13 mouse cellular contexts compared by ENCODE assay signal in the genomic region with DNA sequence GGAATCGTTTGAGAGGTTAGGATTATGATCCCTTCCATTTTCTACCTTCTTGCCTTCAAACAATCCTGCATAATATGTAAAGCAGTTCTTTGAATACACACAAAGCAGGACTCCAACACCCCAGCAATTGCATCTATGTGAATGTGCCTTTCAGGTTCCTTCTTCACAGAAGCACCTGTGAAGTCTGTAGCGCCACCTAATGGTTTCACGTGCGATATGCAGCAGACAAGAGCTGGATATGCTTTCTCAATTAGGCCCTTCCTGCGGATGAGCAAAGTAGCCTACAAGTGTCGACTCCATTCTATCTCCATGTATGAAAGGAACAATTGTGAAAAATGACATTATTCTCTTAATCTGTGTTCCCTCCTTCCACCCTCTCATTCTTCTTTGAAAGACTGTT. TPM values are rescaled to one million over a fixed set of nuclear protein-coding genes. Genes with fewer than 3 reads are reported as not detected.
DNase-seq lines count a peak whose midpoint lies in the region; ATAC-seq and TF ChIP-seq lines count a peak whose summit lies in the region.
"Had no signal": no experiment of that assay in that cellular context is flagged by ENCODE, and none has a peak within 500 bp of the region (broad histone marks: within the 10 kb centered on the region; RNA-seq: fewer than 3 reads in every experiment).

No protein-coding gene starts in this region.

- no peaks in the 10 kb centered on the region for H3K36me3 ChIP-seq in hindbrain, embryonic 11.5 days (ENCODE audit: control insufficient read depth, insufficient read depth, low read length)
- no peaks in the 10 kb centered on the region for H3K36me3 ChIP-seq in hindbrain, embryonic 13.5 days
- H3K36me3 ChIP-seq in midbrain, embryonic 14.5 days (ENCODE audit: control insufficient read depth, insufficient read depth, low read length): no peaks in the 10 kb centered on the region
- no peaks in the 10 kb centered on the region for H3K36me3 ChIP-seq in midbrain, embryonic 10.5 days
- H3K36me3 ChIP-seq in MEL (ENCODE audit: control insufficient read depth in 1 of 2, insufficient read depth in 2 of 2, low read length in 2 of 2): no peaks in the 10 kb centered on the region
- H3K36me3 ChIP-seq: forebrain, embryonic 10.5 days; lung, embryonic 15.5 days; neural tube, embryonic 15.5 days; stomach, embryonic 15.5 days had no signal

- H3K4me2 ChIP-seq in hindbrain, embryonic 11.5 days (replicated peaks; ENCODE audit: low read depth, low read length): no peak overlapping the region
- H3K4me2 ChIP-seq in hindbrain, embryonic 13.5 days: no peak overlapping the region
- H3K4me2 ChIP-seq in midbrain, embryonic 14.5 days (ENCODE audit: low read length): no peak overlapping the region
- H3K4me2 ChIP-seq: lung, embryonic 15.5 days; neural tube, embryonic 15.5 days; stomach, embryonic 15.5 days had no signal

- peak; percentile 35 to 58 (median 42) for TF ChIP-seq CTCF in MEL (IDR thresholded peaks at IDR 0.05 in 2 of 3, conservative IDR thresholded peaks at IDR 0.05 in 1 of 3; ENCODE audit: control insufficient read depth in 1 of 3, insufficient read depth in 1 of 3, low read depth in 2 of 3, low read length in 3 of 3, poor library complexity in 1 of 3, severe bottlenecking in 1 of 3)

- H3K4me3 ChIP-seq in hindbrain, embryonic 11.5 days (ENCODE audit: low read depth, low read length): no peak overlapping the region
- no peak overlapping the region for H3K4me3 ChIP-seq in hindbrain, embryonic 13.5 days
- no peak overlapping the region for H3K4me3 ChIP-seq in midbrain, embryonic 14.5 days (replicated peaks; ENCODE audit: low read depth, low read length)
- H3K4me3 ChIP-seq in midbrain, embryonic 10.5 days: no peak overlapping the region
- H3K4me3 ChIP-seq in MEL (ENCODE audit: control insufficient read depth in 1 of 2, insufficient read depth in 1 of 2, low read depth in 2 of 2, low read length in 2 of 2): no peak overlapping the region
- H3K4me3 ChIP-seq: forebrain, embryonic 10.5 days; lung, embryonic 15.5 days; neural tube, embryonic 15.5 days; stomach, embryonic 15.5 days had no signal

- no peaks in the 10 kb centered on the region for H3K4me1 ChIP-seq in hindbrain, embryonic 11.5 days (replicated peaks; ENCODE audit: control insufficient read depth, insufficient read depth, low read length)
- no peaks in the 10 kb centered on the region for H3K4me1 ChIP-seq in hindbrain, embryonic 13.5 days (replicated peaks)
- no peaks in the 10 kb centered on the region for H3K4me1 ChIP-seq in midbrain, embryonic 14.5 days (ENCODE audit: control insufficient read depth, insufficient read depth, low read length)
- no peaks in the 10 kb centered on the region for H3K4me1 ChIP-seq in midbrain, embryonic 10.5 days
- no peaks in the 10 kb centered on the region for H3K4me1 ChIP-seq in MEL (ENCODE audit: control insufficient read depth in 1 of 2, insufficient read depth in 2 of 2, low read length in 2 of 2)
- H3K4me1 ChIP-seq: forebrain, embryonic 10.5 days; lung, embryonic 15.5 days; neural tube, embryonic 15.5 days; stomach, embryonic 15.5 days had no signal

- no peaks in the 10 kb centered on the region for H3K27me3 ChIP-seq in hindbrain, embryonic 11.5 days (ENCODE audit: control insufficient read depth, insufficient read depth, low read length)
- H3K27me3 ChIP-seq in hindbrain, embryonic 13.5 days: no peaks in the 10 kb centered on the region
- no peaks in the 10 kb centered on the region for H3K27me3 ChIP-seq in midbrain, embryonic 14.5 days (ENCODE audit: control insufficient read depth, insufficient read depth, low read length)
- no peaks in the 10 kb centered on the region for H3K27me3 ChIP-seq in midbrain, embryonic 10.5 days (ENCODE audit: low read depth, poor library complexity, severe bottlenecking)
- no peaks in the 10 kb centered on the region for H3K27me3 ChIP-seq in MEL (ENCODE audit: control insufficient read depth in 1 of 2, insufficient read depth in 2 of 2, low read length in 2 of 2)
- H3K27me3 ChIP-seq: lung, embryonic 15.5 days; neural tube, embryonic 15.5 days; stomach, embryonic 15.5 days had no signal

- no peak overlapping the region for H3K27ac ChIP-seq in hindbrain, embryonic 11.5 days (ENCODE audit: low read depth, low read length)
- no peak overlapping the region for H3K27ac ChIP-seq in hindbrain, embryonic 13.5 days
- H3K27ac ChIP-seq in midbrain, embryonic 14.5 days (replicated peaks; ENCODE audit: low read depth, low read length): no peak overlapping the region
- no peak overlapping the region for H3K27ac ChIP-seq in midbrain, embryonic 10.5 days (replicated peaks)
- H3K27ac ChIP-seq in MEL (ENCODE audit: control insufficient read depth, low read depth, low read length): no peak overlapping the region
- H3K27ac ChIP-seq: forebrain, embryonic 10.5 days; lung, embryonic 15.5 days; neural tube, embryonic 15.5 days; stomach, embryonic 15.5 days had no signal

- no peak for TF ChIP-seq POLR2A in MEL (IDR thresholded peaks at IDR 0.05; ENCODE audit: control insufficient read depth in 1 of 2, insufficient read depth in 1 of 2, low read depth in 1 of 2, low read length in 2 of 2, poor library complexity in 1 of 2)

- no peak overlapping the region for H3K9ac ChIP-seq in hindbrain, embryonic 11.5 days (ENCODE audit: low read depth, low read length)
- H3K9ac ChIP-seq in hindbrain, embryonic 13.5 days: no peak overlapping the region
- H3K9ac ChIP-seq in midbrain, embryonic 14.5 days (replicated peaks; ENCODE audit: low read length): no peak overlapping the region
- no peak overlapping the region for H3K9ac ChIP-seq in MEL (ENCODE audit: control insufficient read depth, low read depth, low read length, poor library complexity, severe bottlenecking)
- H3K9ac ChIP-seq: lung, embryonic 15.5 days; neural tube, embryonic 15.5 days; stomach, embryonic 15.5 days had no signal

- no peaks in the 10 kb centered on the region for H3K79me2 ChIP-seq in MEL (ENCODE audit: control insufficient read depth, insufficient read depth, low read length, poor library complexity)

- TF ChIP-seq EP300 in MEL (IDR thresholded peaks at IDR 0.05; ENCODE audit: low read depth in 1 of 2, low read length in 2 of 2): no peak

- H3K9me3 ChIP-seq in hindbrain, embryonic 11.5 days (ENCODE audit: control insufficient read depth, low read length): no peaks in the 10 kb centered on the region
- no peaks in the 10 kb centered on the region for H3K9me3 ChIP-seq in hindbrain, embryonic 13.5 days
- H3K9me3 ChIP-seq in midbrain, embryonic 14.5 days (ENCODE audit: control insufficient read depth, low read length): no peaks in the 10 kb centered on the region
- 0 out of 2 replicates have a peak, but pooled peaks cover 3% of the 10 kb centered on the region for H3K9me3 ChIP-seq in midbrain, embryonic 10.5 days (replicated peaks)
- H3K9me3 ChIP-seq in MEL (replicated peaks; ENCODE audit: insufficient read depth, low read length): no peaks in the 10 kb centered on the region
- H3K9me3 ChIP-seq: forebrain, embryonic 10.5 days; lung, embryonic 15.5 days; neural tube, embryonic 15.5 days; stomach, embryonic 15.5 days had no signal

- 43% methylated on average over 6 of the region's 6 CpGs for WGBS in hindbrain, embryonic 11.5 days
- 44% methylated on average over 6 of the region's 6 CpGs for WGBS in hindbrain, embryonic 13.5 days
- 42% methylated on average over 6 of the region's 6 CpGs for WGBS in midbrain, embryonic 14.5 days
- 47% methylated on average over 6 of the region's 6 CpGs for WGBS in midbrain, embryonic 10.5 days

- peak; percentile 1 for DNase-seq in hindbrain, embryonic 11.5 days (ENCODE audit: low spot score)
- DNase-seq in midbrain, embryonic 14.5 days: peak; percentile 25
- no peak for DNase-seq in midbrain, embryonic 10.5 days (ENCODE audit: low spot score)
- peak; percentile 21 for DNase-seq in MEL (ENCODE audit: low read depth, low spot score)
- DNase-seq in layer of hippocampus, adult 9-11 months: peak; percentile 3
- DNase-seq in gastrocnemius, adult 8-10 months (ENCODE audit: low spot score in 2 of 2): no peak
- no peak for DNase-seq in ovary, adult 18-20 months (ENCODE audit: low spot score)

- peak; percentile 11 for TF ChIP-seq RAD21 in MEL (IDR thresholded peaks at IDR 0.05; ENCODE audit: low read depth, low read length)

- ATAC-seq in hindbrain, embryonic 11.5 days (ENCODE audit: low FRiP score): no peak
- no peak for ATAC-seq in hindbrain, embryonic 13.5 days (ENCODE audit: low FRiP score)
- ATAC-seq in midbrain, embryonic 14.5 days (ENCODE audit: low FRiP score, low TSS enrichment): no peak

TF ChIP-seq in MEL, 35 proteins besides CTCF, POLR2A, EP300 and RAD21 (continues in another document):
- no peak for TF ChIP-seq GABPA (IDR thresholded peaks at IDR 0.05; ENCODE audit: low read depth, low read length)
- no peak for TF ChIP-seq TAL1 (IDR thresholded peaks at IDR 0.05; ENCODE audit: low read length)
- TF ChIP-seq ZMIZ1 (IDR thresholded peaks at IDR 0.05; ENCODE audit: low read depth, low read length): no peak
- no peak for TF ChIP-seq MAX (IDR thresholded peaks at IDR 0.05; ENCODE audit: low read length)
- no peak for TF ChIP-seq BHLHE40 (IDR thresholded peaks at IDR 0.05; ENCODE audit: borderline replicate concordance, low read depth, low read length)
- TF ChIP-seq ETS1 (IDR thresholded peaks at IDR 0.05; ENCODE audit: low read depth, low read length): no peak
- TF ChIP-seq RCOR1 (IDR thresholded peaks at IDR 0.05; ENCODE audit: low read depth, low read length): no peak
- TF ChIP-seq ZNF384 (IDR thresholded peaks at IDR 0.05; ENCODE audit: low read depth, low read length): no peak

RNA-seq across cellular contexts. Expression of gene Gm6268, which starts 33.9 kb away (rescaled TPM):
- polyA plus RNA-seq in hindbrain, embryonic 11.5 days (2014; fragmentation: Nextera tagmentation; extraction: Ambion mirVana): not detected in 2 replicates
- polyA plus RNA-seq in hindbrain, embryonic 13.5 days (2015; fragmentation: Nextera tagmentation; extraction: Ambion mirVana): not detected in 2 replicates
- polyA plus RNA-seq in midbrain, embryonic 14.5 days (2014; fragmentation: Nextera tagmentation; extraction: Ambion mirVana): not detected in 2 replicates
- polyA plus RNA-seq in midbrain, embryonic 10.5 days (2016; fragmentation: Nextera tagmentation; extraction: Ambion mirVana): not detected in 2 replicates
- not detected in 2 replicates for total RNA-seq in MEL (2012; rRNA removed)
- not detected for polyA plus RNA-seq in MEL (2012; ENCODE audit: insufficient read depth in 1 of 2, insufficient read length in 2 of 2, low read depth in 1 of 2, low replicate concordance in 2 of 2, missing spikeins in 1 of 2)
- total RNA-seq in gastrocnemius, adult 8-10 months (2022): not detected
- polyA plus RNA-seq: forebrain, embryonic 10.5 days; heart, embryonic 14.5 days; lung, embryonic 15.5 days; neural tube, embryonic 15.5 days; stomach, embryonic 15.5 days had no signal

RNA-seq across cellular contexts. Expression of gene Gm14569, which starts 56.6 kb away (rescaled TPM):
- not detected in 2 replicates for polyA plus RNA-seq in hindbrain, embryonic 11.5 days (2014; fragmentation: Nextera tagmentation; extraction: Ambion mirVana)
- polyA plus RNA-seq in hindbrain, embryonic 13.5 days (2015; fragmentation: Nextera tagmentation; extraction: Ambion mirVana): not detected in 2 replicates
- not detected in 2 replicates for polyA plus RNA-seq in midbrain, embryonic 14.5 days (2014; fragmentation: Nextera tagmentation; extraction: Ambion mirVana)
- not detected in 2 replicates for polyA plus RNA-seq in midbrain, embryonic 10.5 days (2016; fragmentation: Nextera tagmentation; extraction: Ambion mirVana)
- total RNA-seq in MEL (2012; rRNA removed): not detected in 2 replicates
- under 1 TPM in 1 of 2 experiments, not detected in 1; 0.01 TPM for polyA plus RNA-seq in MEL (2012; ENCODE audit: insufficient read depth in 1 of 2, insufficient read length in 2 of 2, low read depth in 1 of 2, low replicate concordance in 2 of 2, missing spikeins in 1 of 2)
- total RNA-seq in gastrocnemius, adult 8-10 months (2022): not detected
- polyA plus RNA-seq: forebrain, embryonic 10.5 days; heart, embryonic 14.5 days; lung, embryonic 15.5 days; neural tube, embryonic 15.5 days; stomach, embryonic 15.5 days had no signal

Comparison
In these comparisons a context has a peak if more than half of its experiments do, and no peak if none do; other contexts are left out.
1. DNase-seq: peak in hindbrain, embryonic 11.5 days (single experiment), midbrain, embryonic 14.5 days (single experiment), MEL (single experiment) and layer of hippocampus, adult 9-11 months (single experiment); none in midbrain, embryonic 10.5 days (single experiment), gastrocnemius, adult 8-10 months (0 of 2) and ovary, adult 18-20 months (single experiment).